Mouse (Mus musculus) left cerebral cortex, postnatal 4 days (tissue): Measurements from ENCODE around the gene Dnase1l1. TPM values are rescaled to one million over a fixed set of nuclear protein-coding genes. Genes with fewer than 3 reads are reported as not detected.

Source experiments
- DNase-seq: peaks from one replicate; pipeline ENCODE4 v3.0.0-alpha.2; 2022
- intact Hi-C: fragments of 180-260 bp; cut with DNase I; formaldehyde crosslinking; loops from one replicate; pipeline ENCODE4 v1.15.1; 2025
- total RNA-seq, 2 experiments: library from RNA; stranded (reverse); gene quantifications; 2 replicates each; pipeline ENCODE4 v1.2.3; 2021

Dnase1l1 gene
- 1 to 10 TPM; 2.5 to 5.0 TPM for total RNA-seq

DNA sequence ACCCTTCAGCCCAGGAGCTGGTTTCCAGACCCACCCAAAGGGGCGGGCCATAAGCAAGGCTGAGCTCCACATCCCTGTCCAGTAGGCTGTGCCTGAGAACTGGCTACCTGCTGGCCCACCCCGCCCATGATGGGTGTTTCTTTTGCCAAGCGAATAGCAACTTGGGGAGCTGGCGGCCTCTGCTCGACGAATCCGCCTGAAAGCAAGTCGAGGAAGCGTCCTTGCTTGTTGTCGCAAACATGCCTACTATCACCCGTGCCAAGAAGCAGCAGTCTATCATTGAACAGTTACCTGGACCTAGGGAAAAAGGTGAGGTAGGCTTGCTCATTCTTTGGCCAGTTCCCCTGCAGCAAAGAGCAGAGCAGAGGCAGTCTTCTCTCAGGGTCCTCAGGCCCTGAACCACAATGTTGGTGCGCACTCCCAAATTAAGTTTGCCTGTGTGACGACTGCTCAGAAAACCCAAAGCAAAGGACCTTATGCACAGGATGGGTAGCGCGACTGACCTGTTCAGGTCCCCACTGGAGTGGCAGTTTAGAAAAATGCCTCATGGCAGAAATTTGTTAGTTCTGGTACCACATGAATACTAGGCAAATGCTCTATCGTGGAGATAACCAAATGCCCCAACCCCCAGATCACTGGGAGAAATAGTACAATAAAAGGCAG, at the start of gene Dnase1l1, which contains the start of gene Taz:
Gene Dnase1l1 (minus strand): TSS at position 606 of the 663 bp plus-strand sequence.
Gene Taz (plus strand): TSS at position 181 of the 663 bp plus-strand sequence.
- intact Hi-C loops: no loop called here
- peak; percentile 63 for DNase-seq

GRCm38 (mm10) chrX:74330166-74330930, 48.2 kb upstream of the Dnase1l1 start:
- intact Hi-C loops: no loop called here
- no peak for DNase-seq

GRCm38 (mm10) chrX:74329215-74329671, 47.1 kb upstream of the Dnase1l1 start:
- intact Hi-C loops: loop anchor here (5.0 kb wide), 1 partner anchor 63 kb away; the partner anchor contains the start of genes Fam3a and Ikbkg
- no peak for DNase-seq

GRCm38 (mm10) chrX:74328725-74329161, 46.6 kb upstream of the Dnase1l1 start, which contains the start of gene Plxna3:
Gene Plxna3, plus strand, starts transcription at chrX:74329066.
- intact Hi-C loops: loop anchor here (5.0 kb wide), 1 partner anchor 64 kb away; the partner anchor contains the start of genes Fam3a and Ikbkg
- DNase-seq: peak; percentile 72

GRCm38 (mm10) chrX:74312540-74313464, 30.7 kb upstream of the Dnase1l1 start, which contains the start of gene Fam50a:
Gene Fam50a, plus strand, starts transcription at chrX:74313033.
- intact Hi-C loops: no loop called here
- peak; percentile 88 for DNase-seq

GRCm38 (mm10) chrX:74304867-74305700, 22.9 kb upstream of the Dnase1l1 start, which contains the start of gene Gdi1:
Gene Gdi1, plus strand, starts transcription at chrX:74304998.
- peak; percentile 70 for DNase-seq
- intact Hi-C loops: loop anchor here (5.0 kb wide), 1 partner anchor 33 kb away; the partner anchor contains the start of gene Rpl10

DNA sequence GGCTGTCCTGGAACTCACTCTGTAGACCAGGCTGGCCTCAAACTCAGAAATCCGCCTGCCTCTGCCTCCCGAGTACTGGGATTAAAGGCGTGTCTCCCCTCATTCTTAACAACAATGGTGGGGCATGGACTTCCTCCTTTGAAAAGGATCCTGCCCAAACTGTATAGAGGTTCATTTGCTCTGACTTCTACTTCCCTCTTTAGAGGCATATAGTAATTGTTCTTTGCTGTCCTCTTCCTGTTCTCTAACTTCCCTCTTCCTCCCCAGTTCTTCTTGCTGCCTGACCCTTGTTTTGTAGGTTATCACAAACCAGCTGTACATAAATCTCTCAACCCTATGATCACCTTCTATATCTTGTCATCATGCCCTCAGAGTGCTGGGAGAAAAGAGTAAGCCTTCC, 17.6 kb upstream of the Dnase1l1 start:
- intact Hi-C loops: no loop called here
- DNase-seq: no peak

- DNase-seq: no peak
- intact Hi-C loops: no loop called here
Observed at GRCm38 (mm10) chrX:74298348-74298747, 16.2 kb upstream of the Dnase1l1 start.

DNA sequence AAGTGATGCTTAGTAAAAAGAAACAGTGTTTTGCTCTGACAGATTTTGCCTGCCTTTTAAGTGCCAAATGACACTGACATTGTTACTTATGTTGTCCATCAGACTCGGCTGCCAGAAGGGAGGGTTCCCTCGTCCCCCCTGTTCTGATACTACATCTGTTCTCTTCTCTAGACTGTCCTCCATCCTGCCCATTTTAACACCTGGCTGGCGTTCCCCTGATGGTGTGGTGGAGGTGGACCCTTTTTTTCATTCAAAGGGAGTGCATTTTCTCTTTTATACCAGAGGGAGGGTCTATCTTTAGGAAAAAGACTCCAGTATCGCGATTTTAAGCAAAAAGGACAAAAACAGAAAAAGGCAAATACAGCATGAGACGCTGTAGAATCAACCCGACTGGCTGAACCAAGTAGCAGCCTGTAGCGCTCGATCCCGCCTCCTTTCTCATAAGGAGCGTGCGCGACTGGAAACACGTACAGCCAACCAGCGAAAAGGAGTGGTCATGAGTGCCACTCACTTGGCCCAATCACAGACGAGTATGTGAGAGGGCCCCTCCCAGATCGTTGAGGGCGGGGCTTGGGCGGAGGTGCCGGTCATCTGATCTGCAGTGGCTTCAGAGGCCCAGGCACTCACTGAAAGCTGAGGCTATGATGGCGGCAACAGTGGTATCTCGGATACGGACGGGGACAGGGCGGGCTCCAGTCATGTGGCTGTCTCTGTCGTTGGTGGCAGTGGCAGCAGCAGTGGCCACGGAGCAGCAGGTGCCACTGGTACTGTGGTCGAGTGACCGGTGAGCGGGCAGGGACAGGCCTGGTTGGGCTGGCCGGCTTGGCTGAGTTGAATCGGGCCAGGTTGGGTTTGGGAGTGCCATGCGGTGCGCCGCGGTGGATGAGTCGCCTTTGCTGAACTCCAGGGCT, 14.7 kb upstream of the Dnase1l1 start, which contains the start of gene Atp6ap1:
Gene Atp6ap1 (plus strand): TSS at position 560 of the 911 bp plus-strand sequence.
- peak; percentile 94 for DNase-seq
- intact Hi-C loops: no loop called here

- DNase-seq: no peak
- intact Hi-C loops: no loop called here
Observed at GRCm38 (mm10) chrX:74293431-74293830, 11.3 kb upstream of the Dnase1l1 start.

DNA sequence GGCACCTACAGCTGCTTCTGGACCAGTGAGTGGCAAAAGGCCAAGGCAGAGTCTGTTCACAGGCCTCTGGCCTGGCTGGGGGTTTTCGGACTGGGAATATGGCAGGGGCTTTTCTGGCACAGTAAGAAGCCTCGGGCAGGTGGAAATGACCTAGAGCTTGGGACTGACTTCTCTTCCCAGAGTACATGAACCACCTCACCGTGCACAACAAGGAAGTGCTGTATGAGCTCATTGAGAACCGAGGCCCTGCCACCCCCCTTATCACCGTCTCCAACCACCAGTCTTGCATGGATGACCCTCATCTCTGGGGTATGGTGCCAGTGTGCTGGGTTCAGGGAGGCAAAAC, 928 bp upstream of the Dnase1l1 start:
- intact Hi-C loops: no loop called here
- DNase-seq: no peak

DNA sequence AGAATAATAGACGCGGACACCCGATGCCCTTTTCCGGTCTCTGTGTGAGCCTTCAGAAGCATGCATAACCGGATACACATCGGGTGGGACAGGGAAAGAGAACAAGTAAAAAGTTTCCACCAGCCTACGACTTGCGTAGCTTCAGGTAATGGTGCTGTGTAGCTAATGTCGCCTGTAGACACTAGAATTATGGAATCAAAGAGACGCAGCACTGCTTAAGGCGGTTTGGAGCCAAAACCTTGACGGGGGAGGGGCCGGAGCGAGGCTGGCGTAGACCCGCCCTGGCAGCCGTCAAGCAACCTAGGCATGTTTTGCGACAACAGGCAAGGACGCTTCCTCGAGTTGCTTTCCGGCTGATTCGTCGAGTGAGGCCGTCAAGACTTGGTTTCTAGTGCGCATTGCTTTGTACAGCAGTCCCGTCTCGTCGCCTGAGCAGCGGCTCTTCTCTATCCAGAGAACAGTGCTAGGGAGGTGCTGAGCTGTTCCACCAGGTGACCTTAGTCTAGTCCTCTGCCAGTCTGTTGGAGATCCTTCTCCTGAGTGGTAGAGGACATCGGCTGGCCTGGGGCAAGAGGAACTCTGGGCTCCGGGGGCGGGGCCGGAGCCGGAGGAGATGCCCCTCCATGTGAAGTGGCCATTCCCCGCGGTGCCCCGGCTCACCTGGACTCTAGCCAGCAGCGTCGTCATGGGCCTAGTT, 406 bp upstream of the Dnase1l1 start:
- intact Hi-C loops: no loop called here

GRCm38 (mm10) chrX:74281041-74281731, 951 bp downstream of the Dnase1l1 start:
- intact Hi-C loops: no loop called here
- DNase-seq: no peak

More for the DNA sequence above, 406 bp upstream of the Dnase1l1 start:
- peak; percentile 86 for DNase-seq

DNA sequence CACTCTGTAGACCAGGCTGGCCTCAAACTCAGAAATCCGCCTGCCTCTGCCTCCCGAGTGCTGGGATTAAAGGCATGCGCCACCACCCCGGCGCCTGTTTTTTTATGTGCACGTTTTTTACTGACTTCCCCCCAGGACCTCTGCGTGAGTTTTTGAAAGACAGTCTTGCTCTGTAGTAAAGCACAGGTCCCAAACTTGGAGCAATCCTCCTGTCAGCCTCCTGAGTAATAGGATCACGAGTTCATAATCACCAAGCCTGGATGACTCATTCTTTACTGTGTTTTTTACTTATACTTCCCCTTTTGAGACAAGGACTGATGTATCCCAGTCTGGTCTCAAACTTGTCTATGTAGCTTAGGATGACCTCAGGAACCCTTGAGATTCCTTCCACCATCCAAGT, 4.2 kb downstream of the Dnase1l1 start:
- DNase-seq: no peak
- intact Hi-C loops: no loop called here

- intact Hi-C loops: loop anchor here (5.0 kb wide), 1 partner anchor 34 kb away; no protein-coding TSS in a partner anchor
- no peak for DNase-seq
Observed at GRCm38 (mm10) chrX:74273422-74274322, 8.5 kb downstream of the Dnase1l1 start.
